Mouse (Mus musculus) CH12.LX (cell line): ENCODE results near the gene 9830107B12Rik. TPM values are rescaled to one million over a fixed set of nuclear protein-coding genes. Genes with fewer than 3 reads are reported as not detected.

ENCODE experiments used
- DNase-seq: peaks from one replicate; pipeline ENCODE4 v3.0.0-alpha.2; 2013; ENCODE audit errors: extremely low read depth
- H3K27ac ChIP-seq: 2 replicates; pipeline ENCODE4 v1.5.1; 2012; ENCODE audit warnings: low read depth, mild to moderate bottlenecking, control low read depth, moderate library complexity; ENCODE audit not compliant: insufficient read depth
- H3K27me3 ChIP-seq: replicated peaks from 2 replicates; pipeline ENCODE3; 2012; ENCODE audit warnings: inconsistent platforms
- H3K36me3 ChIP-seq, 2 experiments: replicated peaks in 1 of 2; 2 replicates each; pipeline versions ENCODE3 to v1.6.1; 2012; ENCODE audit warnings: inconsistent platforms in 1 of 2, low read length in 1 of 2, mild to moderate bottlenecking in 1 of 2, mixed read lengths in 1 of 2, moderate library complexity in 1 of 2; ENCODE audit not compliant: control insufficient read depth in 1 of 2, insufficient read depth in 1 of 2
- H3K4me1 ChIP-seq, 2 experiments: 2 replicates each; pipeline ENCODE4 v1.6.1; 2012; ENCODE audit warnings: inconsistent platforms in 1 of 2, moderate library complexity in 1 of 2; ENCODE audit not compliant: insufficient read depth in 2 of 2, control insufficient read depth in 1 of 2
- H3K4me2 ChIP-seq: 2 replicates; pipeline ENCODE4 v1.6.1; 2012; ENCODE audit warnings: low read depth, mild to moderate bottlenecking, control low read depth; ENCODE audit not compliant: poor library complexity, insufficient read depth, severe bottlenecking
- H3K4me3 ChIP-seq, 3 experiments: fragments of 150-350 bp in 1 of 3; sonication (generic) in 1 of 3; replicated peaks in 1 of 3; 2 replicates each; pipeline versions ENCODE3 to v1.5.1; 2011 to 2012; ENCODE audit warnings: low read depth in 2 of 3, low read length in 2 of 3, mild to moderate bottlenecking in 2 of 3, moderate library complexity in 2 of 3, control low read depth in 1 of 3, improper control_type of control experiment in 1 of 3, inconsistent platforms in 1 of 3, mixed read lengths in 1 of 3; ENCODE audit not compliant: poor library complexity in 1 of 3
- H3K79me2 ChIP-seq: replicated peaks from 2 replicates; pipeline ENCODE4 v1.6.1; 2012; ENCODE audit warnings: mild to moderate bottlenecking, moderate library complexity; ENCODE audit not compliant: control insufficient read depth, poor library complexity, insufficient read depth, severe bottlenecking; ENCODE audit errors: extremely low read depth
- H3K9ac ChIP-seq: 2 replicates; pipeline ENCODE4 v1.6.1; 2012; ENCODE audit warnings: low read depth, mild to moderate bottlenecking, control low read depth, moderate library complexity; ENCODE audit not compliant: insufficient read depth
- H3K9me3 ChIP-seq: replicated peaks from 2 replicates; pipeline ENCODE3; 2012; ENCODE audit warnings: low read length, inconsistent platforms, mixed read lengths
- CTCF ChIP-seq, 2 experiments: IDR thresholded peaks in 1 of 2; conservative IDR thresholded peaks in 1 of 2; 2 replicates each; pipeline ENCODE4 v1.5.1; 2011 to 2012; ENCODE audit warnings: low read depth in 2 of 2, low read length in 2 of 2, improper control_type of control experiment in 1 of 2, inconsistent platforms in 1 of 2, mild to moderate bottlenecking in 1 of 2, moderate library complexity in 1 of 2
- ELF1 ChIP-seq: IDR thresholded peaks from 2 replicates; pipeline ENCODE4 v1.6.1; 2014; ENCODE audit warnings: low read depth, mild to moderate bottlenecking, inconsistent platforms, low read length, improper control_type of control experiment
- ETS1 ChIP-seq: conservative IDR thresholded peaks from 2 replicates; pipeline ENCODE4 v1.6.1; 2012; ENCODE audit warnings: low read depth, mild to moderate bottlenecking, inconsistent platforms, low read length, improper control_type of control experiment, moderate library complexity
- HCFC1 ChIP-seq: IDR thresholded peaks from 2 replicates; pipeline ENCODE4 v1.6.1; 2012; ENCODE audit warnings: low read depth, mild to moderate bottlenecking, inconsistent platforms, low read length, improper control_type of control experiment
- JUN ChIP-seq: IDR thresholded peaks from 2 replicates; pipeline ENCODE4 v1.6.1; 2011; ENCODE audit warnings: low read depth, mild to moderate bottlenecking, low read length, improper control_type of control experiment, moderate library complexity; ENCODE audit not compliant: insufficient read depth
- JUND ChIP-seq: conservative IDR thresholded peaks from 2 replicates; pipeline ENCODE4 v1.6.1; 2011; ENCODE audit warnings: low read depth, low read length, improper control_type of control experiment
- MAX ChIP-seq: IDR thresholded peaks from 2 replicates; pipeline ENCODE4 v1.6.1; 2011; ENCODE audit warnings: low read length, improper control_type of control experiment
- MYC ChIP-seq: IDR thresholded peaks from 2 replicates; pipeline ENCODE4 v1.6.1; 2011; ENCODE audit warnings: low read depth, mild to moderate bottlenecking, improper control_type of control experiment, low read length
- PAX5 ChIP-seq: IDR thresholded peaks from 2 replicates; pipeline ENCODE4 v1.6.1; 2012; ENCODE audit warnings: low read length, inconsistent platforms, mixed read lengths
- POLR2A ChIP-seq: IDR thresholded peaks from 2 replicates; pipeline ENCODE4 v1.6.1; 2011; ENCODE audit warnings: low read depth, mild to moderate bottlenecking, improper control_type of control experiment, low read length
- RAD21 ChIP-seq: IDR thresholded peaks from 2 replicates; pipeline ENCODE4 v1.6.1; 2011; ENCODE audit warnings: low read depth, mild to moderate bottlenecking, low read length, improper control_type of control experiment, moderate library complexity
- TBP ChIP-seq: conservative IDR thresholded peaks from 2 replicates; pipeline ENCODE4 v1.6.1; 2011; ENCODE audit warnings: low read depth, low read length, improper control_type of control experiment
- TCF12 ChIP-seq: IDR thresholded peaks from 2 replicates; pipeline ENCODE4 v1.6.1; 2014; ENCODE audit warnings: low read depth, mild to moderate bottlenecking, inconsistent platforms, low read length, improper control_type of control experiment
- UBTF ChIP-seq: IDR thresholded peaks from 2 replicates; pipeline ENCODE4 v1.6.1; 2012; ENCODE audit warnings: low read depth, mild to moderate bottlenecking, inconsistent platforms, low read length, improper control_type of control experiment, moderate library complexity
- USF1 ChIP-seq: IDR thresholded peaks from 2 replicates; pipeline ENCODE4 v1.6.1; 2014; ENCODE audit warnings: low read depth, mild to moderate bottlenecking, inconsistent platforms, low read length, improper control_type of control experiment
- ZNF384 ChIP-seq: IDR thresholded peaks from 2 replicates; pipeline ENCODE4 v1.6.1; 2012; ENCODE audit warnings: low read depth, low read length, improper control_type of control experiment, inconsistent platforms
- dilution Hi-C: fragments of 300-500 bp; cut with MboI; formaldehyde crosslinking; loops from 2 replicates; pipeline ENCODE4 v1.14.3; 2020; ENCODE audit warnings: low sequenced_read_pairs; ENCODE audit not compliant: extremely low pct_unique_long_range_greater_than_20kb, extremely low pct_ligation_motif_present
- in situ Hi-C: fragments of 300-500 bp; cut with MboI; formaldehyde crosslinking; loops from 3 replicates; pipeline ENCODE4 v1.14.3; 2019; ENCODE audit warnings: low sequenced_read_pairs, low pct_ligation_motif_present, low pct_unique_long_range_greater_than_20kb, mixed read lengths
- polyA plus RNA-seq: library from polyadenylated mRNA; unstranded; fragments of >175 nt; gene quantifications from 2 replicates; pipeline ENCODE4 v1.2.1, GENCODE M21; 2012; ENCODE audit warnings: low read depth; ENCODE audit not compliant: insufficient read length
- total RNA-seq, 2 experiments: library from RNA; depleted of rRNA; stranded (reverse); fragments of 300-350 nt in 1 of 2; fragments of >200 nt in 1 of 2; gene quantifications; 2 replicates each; pipeline ENCODE4 v1.2.3; 2012 to 2014

The 9830107B12Rik gene
- total and polyA plus RNA-seq, 3 experiments: not detected

GRCm38 (mm10) chr17:48089446-48089845 lies 56.6 kb downstream of the 9830107B12Rik start:
- Histone ChIP-seq H3K4me2 (no peak overlapping the region), H3K36me3 (no peaks in the 10 kb centered on the region), H3K27ac (no peak overlapping the region), H3K9me3 (peaks cover 11% of the 10 kb centered on the region), H3K4me1 (peaks cover 0 to 11% of the 10 kb centered on the region in 2 experiments; a peak in 2 of 4 replicates), H3K4me3 (no peak overlapping the region), H3K9ac (no peak overlapping the region), H3K79me2 (no peaks in the 10 kb centered on the region), H3K27me3 (no peaks in the 10 kb centered on the region)
- no peak for TF ChIP-seq JUN
- dilution Hi-C loops: no loop called here
- no peak for DNase-seq
- in situ Hi-C loops: no loop called here

- in situ Hi-C loops: no loop called here
- dilution Hi-C loops: no loop called here
- TF ChIP-seq MAX (no peak), JUND (no peak), ETS1 (no peak), ELF1 (no peak), RAD21 (no peak), CTCF (conservative IDR thresholded peaks at IDR 0.05 in 1 of 2, IDR thresholded peaks at IDR 0.05 in 1 of 2; ENCODE audit: low read depth in 2 of 2, low read length in 2 of 2) (no peak), TBP (no peak), USF1 (no peak)
Measured at GRCm38 (mm10) chr17:48089019-48089418, 57.0 kb downstream of the 9830107B12Rik start, which contains the start of gene 1700067P10Rik. TSS of gene 1700067P10Rik (plus strand) at chr17:48089319.

GRCm38 (mm10) chr17:48080626-48081025 lies 65.4 kb downstream of the 9830107B12Rik start:
- Histone ChIP-seq H3K27me3 (no peaks in the 10 kb centered on the region), H3K4me1 (peaks cover 0 to 11% of the 10 kb centered on the region in 2 experiments; a peak in 2 of 4 replicates), H3K79me2 (no peaks in the 10 kb centered on the region), H3K4me2 (no peak overlapping the region), H3K9me3 (no peaks in the 10 kb centered on the region), H3K36me3 (no peaks in the 10 kb centered on the region), H3K27ac (no peak overlapping the region), H3K4me3 (no peak overlapping the region), H3K9ac (no peak overlapping the region)
- in situ Hi-C loops: no loop called here
- no peak for DNase-seq
- TF ChIP-seq POLR2A (no peak), ELF1 (no peak), JUN (no peak), MYC (no peak), MAX (no peak), ZNF384 (no peak), RAD21 (no peak), UBTF (no peak), PAX5 (no peak), HCFC1 (no peak), ETS1 (no peak), TCF12 (no peak)
- dilution Hi-C loops: no loop called here

More at GRCm38 (mm10) chr17:48089019-48089418, 57.0 kb downstream of the 9830107B12Rik start, which contains the start of gene 1700067P10Rik:
- H3K4me3 ChIP-seq: no peak within 1 kb of the TSS
- no peak within 1 kb of the TSS for H3K9ac ChIP-seq
- no peaks in the 10 kb centered on the region for H3K79me2 ChIP-seq
- peaks cover 10% of the 10 kb centered on the region for H3K9me3 ChIP-seq
- no peaks in the 10 kb centered on the region for H3K27me3 ChIP-seq
- no peak within 1 kb of the TSS for H3K4me2 ChIP-seq
- peaks cover 0 to 11% of the 10 kb centered on the region in 2 experiments; a peak in 2 of 4 replicates for H3K4me1 ChIP-seq
- DNase-seq: no peak
- H3K27ac ChIP-seq: no peak within 1 kb of the TSS
- no peaks in the 10 kb centered on the region for H3K36me3 ChIP-seq
